Mouse (Mus musculus): ENCODE measurements around the gene Cbs.

The Cbs gene

GRCm38 (mm10) chr17:31636942-31637811, at the start of gene Cbs:
Gene Cbs (minus strand): TSS chr17:31637238.
- no peak for DNase-seq (ENCODE audit: low read depth, low spot score)

DNA sequence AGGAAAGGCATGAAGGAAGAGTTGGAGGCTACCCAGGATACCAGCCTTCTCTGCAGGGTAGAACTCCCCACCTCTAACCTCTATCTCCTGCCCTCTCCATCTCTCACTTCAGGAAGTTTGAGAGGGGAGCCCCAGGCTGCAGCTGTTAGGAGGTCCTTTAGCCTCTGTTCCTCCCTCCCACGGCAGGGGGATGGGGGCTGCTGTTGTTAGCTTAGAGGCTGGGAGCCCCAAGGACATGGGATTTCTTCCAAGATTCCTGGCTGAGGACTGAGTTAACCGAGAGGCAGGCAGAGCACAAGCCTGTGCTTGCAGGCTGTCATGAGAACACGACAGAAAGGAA, 49.2 kb upstream of the Cbs start:
- DNase-seq (ENCODE audit: low read depth, low spot score): no peak

DNA sequence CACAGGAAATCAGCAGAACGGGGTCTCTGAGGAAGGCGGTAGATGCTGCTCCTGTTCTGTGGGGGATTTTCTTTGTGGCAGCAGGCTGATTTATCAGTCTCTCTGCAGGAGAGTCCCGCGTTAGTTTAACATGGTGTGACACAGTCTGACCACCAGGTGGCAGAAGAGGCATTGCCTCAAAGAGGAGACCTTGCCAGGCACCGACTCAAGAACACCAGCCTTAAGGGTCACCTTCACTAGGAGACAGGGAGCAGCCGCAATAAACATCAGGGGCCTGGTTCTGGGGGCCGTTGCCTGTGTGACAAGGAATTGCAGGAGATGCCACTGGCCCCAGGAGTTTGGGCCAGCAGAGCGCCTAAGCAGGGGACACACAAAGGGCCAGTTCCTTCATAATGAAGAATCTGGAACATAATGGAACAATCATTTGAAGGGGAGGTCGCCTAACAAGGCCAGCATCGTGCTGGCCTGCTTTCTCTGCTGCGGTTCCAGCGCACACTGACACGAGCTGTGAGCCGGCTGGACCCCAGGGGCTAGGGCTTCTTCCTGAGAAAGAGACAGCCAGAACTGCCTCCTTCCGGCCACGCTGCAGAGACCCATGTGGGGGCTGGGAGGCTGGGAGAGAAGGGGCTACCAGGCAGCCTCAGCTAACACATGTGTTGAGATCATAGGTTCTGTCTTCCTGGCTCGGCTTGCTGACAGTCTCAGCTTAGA, 48.6 kb upstream of the Cbs start:
- DNase-seq (ENCODE audit: low read depth, low spot score): peak; percentile 81

DNA sequence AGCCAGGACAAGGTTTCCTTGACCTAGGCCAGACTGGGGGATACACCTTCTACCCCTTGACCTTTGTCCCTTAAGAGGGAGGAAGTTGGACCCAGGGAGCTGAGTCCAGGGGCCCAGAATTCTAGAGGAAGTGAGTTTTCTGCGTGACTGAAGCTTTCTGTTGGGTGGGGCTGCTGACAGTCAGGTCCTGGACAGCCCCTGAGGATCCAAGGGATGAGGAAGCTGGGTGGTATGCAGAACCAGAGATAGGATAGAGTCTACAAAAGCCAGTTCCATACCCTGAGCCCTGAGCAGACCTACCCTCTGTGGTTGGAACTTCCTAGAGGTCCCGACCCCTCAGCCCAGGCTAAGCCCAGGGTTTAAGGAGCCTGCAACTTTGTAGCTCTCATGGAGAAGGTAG, 43.4 kb upstream of the Cbs start:
- no peak for DNase-seq (ENCODE audit: low read depth, low spot score)

- DNase-seq (ENCODE audit: low read depth, low spot score): no peak
These were observed 40.5 kb upstream of the Cbs start, which contains the start of gene Cryaa for GRCm38 (mm10) chr17:31677507-31677906. Gene Cryaa (plus strand): TSS chr17:31677807.

DNA sequence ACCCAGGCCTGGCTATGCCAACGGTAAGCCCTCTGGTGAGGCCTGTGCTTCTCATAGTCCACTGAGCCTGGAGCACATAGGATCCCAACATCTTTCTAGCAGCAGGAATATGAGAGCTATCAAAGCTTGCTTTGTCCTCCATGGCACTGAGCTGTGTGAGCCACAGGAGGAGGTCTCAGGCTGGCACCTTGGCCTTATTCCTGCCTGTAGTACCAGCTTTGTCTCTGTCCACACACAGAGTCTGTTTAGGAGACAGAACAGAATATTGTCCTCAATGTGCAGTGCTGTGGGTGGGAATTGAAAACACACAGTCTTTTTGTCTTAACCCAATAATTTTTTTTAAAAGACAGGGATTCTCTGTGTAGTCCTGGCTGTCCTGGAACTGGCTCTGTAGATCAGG, 37.4 kb upstream of the Cbs start:
- no peak for DNase-seq (ENCODE audit: low read depth, low spot score)

- DNase-seq (ENCODE audit: low read depth, low spot score): no peak
These were observed 35.2 kb upstream of the Cbs start for GRCm38 (mm10) chr17:31672279-31672678.

- no peak for DNase-seq (ENCODE audit: low read depth, low spot score)
These were observed 34.7 kb upstream of the Cbs start for GRCm38 (mm10) chr17:31671698-31672097.

GRCm38 (mm10) chr17:31670163-31670562, 33.1 kb upstream of the Cbs start:
- no peak for DNase-seq (ENCODE audit: low read depth, low spot score)

DNA sequence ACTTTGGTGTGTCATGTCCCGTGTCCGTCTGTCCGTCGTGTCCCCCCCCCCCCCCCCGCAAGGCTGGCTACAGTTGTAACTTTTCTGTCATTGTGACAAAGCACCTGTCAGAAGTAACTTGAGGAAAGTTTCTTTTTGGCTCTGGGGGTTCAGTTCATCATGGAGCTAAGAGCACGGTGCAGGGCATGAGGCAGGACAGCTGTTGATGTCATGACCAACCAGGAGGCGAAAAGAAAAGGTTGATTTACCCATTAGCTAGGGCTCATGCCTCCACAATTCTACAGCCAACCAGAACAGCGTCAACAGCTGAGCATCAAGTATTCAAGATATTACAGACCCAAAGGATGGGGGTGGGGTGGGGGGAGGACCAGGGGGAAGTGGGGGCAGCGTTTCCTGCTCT, 31.3 kb upstream of the Cbs start:
- no peak for DNase-seq (ENCODE audit: low read depth, low spot score)

GRCm38 (mm10) chr17:31664760-31665159, 27.7 kb upstream of the Cbs start:
- no peak for DNase-seq (ENCODE audit: low read depth, low spot score)

DNA sequence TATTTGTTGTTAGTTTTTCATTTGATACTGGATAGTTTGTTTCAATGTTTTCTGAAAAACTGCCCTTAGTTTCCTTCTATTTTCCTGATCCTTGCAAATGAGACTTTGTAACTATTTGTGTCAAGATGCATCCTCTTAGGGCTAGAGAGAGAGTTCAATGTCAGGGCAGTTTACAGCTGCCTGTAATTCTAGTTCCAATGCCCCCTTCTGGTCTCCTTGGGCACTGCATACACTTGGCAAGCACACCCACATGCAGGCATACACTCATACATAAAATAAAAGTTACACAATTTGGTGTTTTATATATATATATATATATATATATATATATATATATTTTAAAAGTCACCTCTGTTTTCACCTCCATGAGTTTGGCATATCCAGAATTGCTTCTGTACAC, 25.8 kb upstream of the Cbs start:
- no peak for DNase-seq (ENCODE audit: low read depth, low spot score)

- DNase-seq (ENCODE audit: low read depth, low spot score): peak; percentile 60
These were observed 23.7 kb upstream of the Cbs start for GRCm38 (mm10) chr17:31660661-31661250.

- DNase-seq (ENCODE audit: low read depth, low spot score): peak; percentile 95
These were observed 21.6 kb upstream of the Cbs start, which contains the start of gene U2af1 for GRCm38 (mm10) chr17:31658468-31659185. Gene U2af1 (minus strand): TSS chr17:31658892.

GRCm38 (mm10) chr17:31658136-31658467, 21.1 kb upstream of the Cbs start:
- DNase-seq (ENCODE audit: low read depth, low spot score): no peak

GRCm38 (mm10) chr17:31657141-31657983, 20.3 kb upstream of the Cbs start:
- no peak for DNase-seq (ENCODE audit: low read depth, low spot score)

DNA sequence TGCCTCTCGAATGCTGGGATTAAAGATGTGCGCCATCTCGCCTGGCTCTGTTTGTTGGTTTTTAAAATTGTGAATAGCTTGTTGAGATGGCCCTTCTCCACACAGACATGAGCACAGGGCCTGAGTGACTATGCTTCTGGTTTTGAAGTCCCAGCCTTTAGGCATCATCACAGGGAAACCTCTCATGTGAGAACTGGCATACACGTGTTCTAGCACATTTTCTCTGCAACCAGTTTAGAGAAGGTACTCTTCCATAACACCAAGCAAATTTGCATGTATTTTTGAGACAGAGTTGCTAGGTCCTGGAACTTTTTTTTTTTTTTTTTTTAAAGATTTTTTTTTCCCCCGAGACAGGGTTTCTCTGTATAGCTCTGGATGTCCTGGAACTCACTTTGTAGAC, 19.6 kb upstream of the Cbs start:
- no peak for DNase-seq (ENCODE audit: low read depth, low spot score)

DNA sequence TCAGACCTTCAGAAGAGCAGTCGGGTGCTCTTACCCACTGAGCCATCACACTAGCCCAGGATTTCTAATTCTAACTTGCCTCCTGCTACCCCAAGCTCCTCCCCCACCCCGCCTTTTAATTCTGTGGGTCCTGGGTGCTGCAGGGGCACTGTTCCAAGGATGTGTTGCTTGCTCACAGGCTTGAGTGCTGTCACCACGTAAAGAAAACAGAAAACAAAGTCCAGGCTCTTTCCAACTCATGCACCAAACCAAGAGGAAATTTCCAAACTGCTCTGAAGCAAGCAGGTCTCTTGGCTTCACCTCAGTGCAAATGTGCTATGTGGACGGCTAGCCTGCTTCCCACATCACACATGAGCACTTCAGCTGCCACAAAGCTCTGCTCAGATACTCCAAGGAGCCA, 18.3 kb upstream of the Cbs start:
- DNase-seq (ENCODE audit: low read depth, low spot score): no peak

DNA sequence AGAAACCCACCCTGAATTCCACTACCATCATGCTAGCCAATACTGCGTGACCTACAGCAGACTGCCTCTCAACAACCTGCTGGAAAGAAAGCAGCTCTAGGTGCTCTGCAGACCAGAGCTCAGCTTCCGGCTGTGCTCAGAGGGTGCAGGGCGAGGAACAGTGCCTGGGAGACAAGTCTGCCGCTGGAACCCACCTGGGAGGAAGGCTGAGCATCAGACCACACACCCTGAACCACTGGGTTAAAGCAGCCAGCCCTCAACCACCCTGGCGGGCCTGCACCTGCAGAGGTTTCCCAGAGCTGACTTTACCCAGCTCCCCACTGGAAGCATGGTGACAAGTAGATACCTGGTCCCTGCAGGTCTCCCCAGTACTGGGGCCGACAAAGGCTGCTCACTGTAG, 16.2 kb upstream of the Cbs start:
- DNase-seq (ENCODE audit: low read depth, low spot score): no peak

GRCm38 (mm10) chr17:31652152-31652551, 15.1 kb upstream of the Cbs start:
- no peak for DNase-seq (ENCODE audit: low read depth, low spot score)

Data from brain, embryonic 18.5 days (tissue).